Mouse (Mus musculus): Measurements from ENCODE around the gene Olfr342. TPM values are rescaled to one million over a fixed set of nuclear protein-coding genes. Genes with fewer than 3 reads are reported as not detected.

Olfr342 gene
- polyA plus RNA-seq (2016; fragmentation: Nextera tagmentation; extraction: Ambion mirVana) = not detected in 2 replicates

DNA sequence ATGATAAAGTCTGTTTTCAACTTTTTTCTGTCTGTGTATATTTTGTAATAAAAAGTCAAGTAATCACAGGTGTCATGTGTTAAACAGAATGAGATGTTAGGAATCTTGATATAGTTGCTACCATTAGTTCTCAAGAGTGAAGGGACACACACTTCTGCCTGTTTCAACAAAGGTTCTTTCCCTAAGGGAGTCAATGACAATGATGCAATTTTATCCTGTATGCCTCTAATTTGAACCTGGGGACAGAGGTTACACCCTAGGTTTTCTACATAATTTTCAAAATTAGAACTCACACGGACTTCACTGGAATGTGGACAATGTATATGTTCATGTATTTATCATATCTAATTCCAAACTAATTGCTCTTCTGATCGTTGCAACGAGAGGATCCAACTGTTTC, at the start of gene Olfr342:
Gene Olfr342 (plus strand): TSS at position 301 of the 400 bp plus-strand sequence.
- Histone ChIP-seq H3K9ac (no peak within 1 kb of the TSS), H3K9me3 (replicated peaks) (0 out of 2 replicates have a peak, but pooled peaks cover 4% of the 10 kb centered on the region), H3K4me2 (no peak within 1 kb of the TSS), H3K36me3 (no peaks in the 10 kb centered on the region), H3K27me3 (replicated peaks) (no peaks in the 10 kb centered on the region), H3K4me1 (no peaks in the 10 kb centered on the region), H3K27ac (no peak within 1 kb of the TSS), H3K4me3 (no peak within 1 kb of the TSS)
- WGBS (ENCODE audit: insufficient replicate concordance) = 49% methylated on average over 3 of the region's 3 CpGs
- ATAC-seq = no peak

DNA sequence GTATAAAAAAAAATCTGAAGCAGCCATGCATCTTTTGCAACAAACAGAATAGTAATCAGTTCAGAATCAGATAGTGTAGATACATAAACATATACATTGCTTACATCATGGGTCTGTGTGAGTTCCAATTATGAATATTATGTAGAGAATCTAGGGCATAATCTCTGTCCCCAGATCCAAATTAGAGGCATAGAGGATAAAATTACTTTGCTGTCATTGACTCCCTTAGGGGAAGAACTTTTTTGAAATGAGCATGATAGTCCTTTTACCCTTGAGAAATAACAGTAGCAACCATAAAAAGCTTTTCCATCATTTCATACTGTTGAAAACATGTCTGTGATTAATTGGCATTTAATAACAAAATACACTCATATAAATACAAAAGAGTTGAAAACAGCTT, 42.4 kb upstream of the Olfr342 start, which contains the start of gene Olfr341:
Gene Olfr341 (minus strand): TSS at position 101 of the 400 bp plus-strand sequence.
- Histone ChIP-seq H3K36me3 (no peaks in the 10 kb centered on the region), H3K27me3 (replicated peaks) (no peaks in the 10 kb centered on the region), H3K9ac (no peak within 1 kb of the TSS), H3K4me2 (no peak within 1 kb of the TSS), H3K4me1 (no peaks in the 10 kb centered on the region), H3K27ac (no peak within 1 kb of the TSS), H3K4me3 (no peak within 1 kb of the TSS), H3K9me3 (replicated peaks) (no peaks in the 10 kb centered on the region)
- no peak for ATAC-seq

DNA sequence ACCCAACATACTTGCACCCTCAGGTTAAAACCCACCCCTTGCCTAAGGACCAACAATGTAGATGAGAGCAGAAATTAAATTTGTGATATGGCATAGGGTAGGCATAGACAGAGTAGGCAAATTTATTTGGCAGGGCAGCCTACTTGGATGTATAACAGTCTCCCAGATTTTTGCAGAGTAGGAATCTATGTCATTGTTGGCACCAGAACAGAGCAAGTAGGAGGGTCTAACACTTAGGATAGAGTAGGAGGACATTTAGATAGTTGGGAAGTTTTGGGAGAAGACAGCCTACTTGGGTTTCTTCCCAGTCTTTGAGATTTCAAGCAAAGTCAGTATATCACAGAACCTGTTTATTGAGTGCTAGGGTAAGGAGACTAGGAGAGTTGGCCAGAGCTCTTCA, 40.4 kb downstream of the Olfr342 start:
- Histone ChIP-seq H3K4me1 (no peaks in the 10 kb centered on the region), H3K27me3 (replicated peaks) (no peaks in the 10 kb centered on the region), H3K4me3 (no peak overlapping the region), H3K9me3 (replicated peaks) (no peaks in the 10 kb centered on the region; the same call in 1 of the 2 replicates), H3K9ac (no peak overlapping the region), H3K36me3 (no peaks in the 10 kb centered on the region), H3K4me2 (no peak overlapping the region), H3K27ac (no peak overlapping the region)
- no peak for ATAC-seq

DNA sequence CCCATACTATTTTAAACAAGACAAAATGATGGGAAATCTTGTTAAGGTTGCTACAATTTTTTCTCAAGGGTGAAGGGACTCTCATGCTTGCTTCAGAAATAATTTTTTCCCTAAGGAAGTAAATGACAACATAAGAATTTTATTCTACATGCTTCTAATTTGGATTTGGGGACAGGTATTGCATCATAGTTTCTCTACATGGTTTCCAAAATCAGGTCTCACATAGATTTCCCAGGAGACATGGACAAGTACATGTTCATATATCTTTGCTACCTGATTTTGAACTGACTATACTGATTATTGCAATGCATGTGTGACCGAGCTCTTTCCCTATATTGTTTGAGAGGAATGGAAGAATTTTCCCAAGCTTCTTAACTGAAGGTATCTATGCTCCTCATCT, 41.6 kb downstream of the Olfr342 start, which contains the start of gene Olfr344:
Gene Olfr344 (plus strand): TSS at position 301 of the 400 bp plus-strand sequence.
- H3K36me3 ChIP-seq = no peaks in the 10 kb centered on the region
- no peak within 1 kb of the TSS for H3K9ac ChIP-seq
- ATAC-seq = no peak
- WGBS (ENCODE audit: insufficient replicate concordance) = 55% methylated on average over 1 of the region's 1 CpGs
- H3K4me2 ChIP-seq = no peak within 1 kb of the TSS
- H3K4me1 ChIP-seq = no peaks in the 10 kb centered on the region
- H3K4me3 ChIP-seq = no peak within 1 kb of the TSS
- no peak within 1 kb of the TSS for H3K27ac ChIP-seq
- H3K27me3 ChIP-seq (replicated peaks) = no peaks in the 10 kb centered on the region
- no peaks in the 10 kb centered on the region; the same call in 1 of the 2 replicates for H3K9me3 ChIP-seq (replicated peaks)

DNA sequence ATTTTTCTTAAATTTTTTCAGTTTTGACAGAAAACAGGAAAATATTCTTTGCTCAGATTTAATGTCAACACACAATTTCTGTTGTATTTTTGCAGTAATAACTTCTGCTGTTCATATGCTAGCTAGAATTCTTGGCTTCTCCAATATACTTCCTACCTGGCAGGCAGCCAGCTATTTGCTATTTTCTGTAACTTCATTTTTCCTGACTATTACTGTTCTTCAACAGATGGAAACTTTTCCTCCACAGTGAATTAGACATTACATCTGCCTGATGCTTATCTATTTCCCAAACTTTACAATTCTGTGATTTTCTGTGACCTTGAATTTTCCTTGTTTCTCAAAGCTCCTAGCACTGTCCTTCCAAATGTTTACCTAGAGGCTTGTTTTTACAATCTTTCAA, 42.2 kb downstream of the Olfr342 start:
- H3K4me3 ChIP-seq = no peak overlapping the region
- H3K36me3 ChIP-seq = no peaks in the 10 kb centered on the region
- ATAC-seq = no peak
- no peaks in the 10 kb centered on the region for H3K4me1 ChIP-seq
- no peak overlapping the region for H3K4me2 ChIP-seq
- H3K9ac ChIP-seq = no peak overlapping the region
- no peaks in the 10 kb centered on the region for H3K27me3 ChIP-seq (replicated peaks)
- no peak overlapping the region for H3K27ac ChIP-seq
- no peaks in the 10 kb centered on the region; the same call in 1 of the 2 replicates for H3K9me3 ChIP-seq (replicated peaks)

DNA sequence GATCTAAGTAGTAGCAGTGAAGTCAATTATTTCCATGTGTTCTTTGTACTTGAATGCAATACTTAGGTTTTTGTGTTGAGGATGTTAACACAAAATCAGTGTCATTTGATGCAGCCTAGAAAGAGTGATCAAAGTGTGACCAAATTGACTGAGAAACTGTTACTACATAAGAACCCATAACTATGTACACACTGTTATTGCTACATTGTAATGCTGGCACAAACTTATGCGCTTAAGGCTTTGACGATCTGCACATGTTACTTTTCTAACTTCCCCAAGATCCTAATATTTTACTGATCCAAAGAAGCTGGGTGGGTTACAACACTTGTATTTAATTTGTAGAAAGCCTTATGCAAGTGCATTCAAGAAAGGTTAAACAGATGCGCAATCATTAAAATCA, 43.0 kb downstream of the Olfr342 start:
- Histone ChIP-seq H3K4me1 (no peaks in the 10 kb centered on the region), H3K4me3 (no peak overlapping the region), H3K27me3 (replicated peaks) (no peaks in the 10 kb centered on the region), H3K36me3 (no peaks in the 10 kb centered on the region), H3K27ac (no peak overlapping the region), H3K9me3 (replicated peaks) (no peaks in the 10 kb centered on the region; the same call in 1 of the 2 replicates), H3K9ac (no peak overlapping the region), H3K4me2 (no peak overlapping the region)
- no peak for ATAC-seq
- WGBS (ENCODE audit: insufficient replicate concordance) = 87% methylated on average over 3 of the region's 3 CpGs

Other genes starting within 250 kb of the Olfr342 start
- gene Olfr338, start 151.5 kb upstream of the Olfr342 start, polyA plus RNA-seq (2016; fragmentation: Nextera tagmentation; extraction: Ambion mirVana) = not detected in 2 replicates
- not detected in 2 replicates for gene Olfr339, start 106.1 kb upstream of the Olfr342 start, polyA plus RNA-seq (2016; fragmentation: Nextera tagmentation; extraction: Ambion mirVana)
- not detected in 2 replicates for gene Olfr340, start 72.4 kb upstream of the Olfr342 start, polyA plus RNA-seq (2016; fragmentation: Nextera tagmentation; extraction: Ambion mirVana)
- not detected in 2 replicates for gene Olfr341, start 42.5 kb upstream of the Olfr342 start, polyA plus RNA-seq (2016; fragmentation: Nextera tagmentation; extraction: Ambion mirVana)
- gene Olfr344, start 41.7 kb downstream of the Olfr342 start, polyA plus RNA-seq (2016; fragmentation: Nextera tagmentation; extraction: Ambion mirVana) = not detected in 2 replicates
- not detected in 2 replicates for gene Olfr345, start 115.0 kb downstream of the Olfr342 start, polyA plus RNA-seq (2016; fragmentation: Nextera tagmentation; extraction: Ambion mirVana)
- gene Olfr346, start 160.8 kb downstream of the Olfr342 start, polyA plus RNA-seq (2016; fragmentation: Nextera tagmentation; extraction: Ambion mirVana) = not detected in 2 replicates
- gene Olfr347, start 206.9 kb downstream of the Olfr342 start, polyA plus RNA-seq (2016; fragmentation: Nextera tagmentation; extraction: Ambion mirVana) = not detected in 2 replicates